Mouse (Mus musculus): Measurements from ENCODE around the gene Nfix.

Nfix gene

GRCm38 (mm10) chr8:84779519-84780224 is 20.5 kb downstream of the Nfix start:
- no peak for DNase-seq

DNA sequence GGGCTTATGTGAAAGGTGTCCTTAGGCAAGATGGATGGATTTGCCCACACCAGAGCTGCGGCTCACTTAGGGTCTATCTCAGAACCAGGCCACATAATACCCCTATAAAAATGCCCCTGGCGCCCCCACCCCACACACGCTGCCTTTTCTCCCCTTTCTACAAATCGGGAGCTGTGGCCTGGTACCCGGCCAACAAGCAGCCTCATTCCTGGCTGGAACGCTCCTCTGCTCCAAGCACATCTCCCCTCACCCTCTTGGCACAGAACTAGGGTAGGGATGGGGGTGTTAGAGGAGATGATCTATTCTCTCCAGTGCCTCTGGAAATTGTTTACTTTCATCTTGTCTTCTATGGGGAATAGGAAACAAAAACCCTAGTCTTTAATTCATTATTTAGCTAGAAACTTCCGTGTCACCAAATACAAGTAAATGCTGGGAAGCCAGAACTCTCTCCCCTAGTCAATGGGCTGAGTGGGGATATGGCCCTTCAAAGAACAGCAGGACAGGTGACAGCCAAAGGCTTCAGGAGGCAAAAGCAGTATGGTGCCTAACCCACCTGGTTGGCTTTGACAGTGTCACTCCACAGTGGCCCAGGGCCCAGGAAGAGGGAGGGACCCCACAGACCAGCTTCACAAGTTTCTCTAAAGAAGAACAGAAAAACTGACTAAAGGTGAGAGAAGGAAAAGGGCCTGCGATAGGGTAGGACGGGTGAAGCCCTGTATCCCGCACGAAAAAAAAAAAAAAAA is 21.3 kb downstream of the Nfix start:
- DNase-seq, result no peak

DNA sequence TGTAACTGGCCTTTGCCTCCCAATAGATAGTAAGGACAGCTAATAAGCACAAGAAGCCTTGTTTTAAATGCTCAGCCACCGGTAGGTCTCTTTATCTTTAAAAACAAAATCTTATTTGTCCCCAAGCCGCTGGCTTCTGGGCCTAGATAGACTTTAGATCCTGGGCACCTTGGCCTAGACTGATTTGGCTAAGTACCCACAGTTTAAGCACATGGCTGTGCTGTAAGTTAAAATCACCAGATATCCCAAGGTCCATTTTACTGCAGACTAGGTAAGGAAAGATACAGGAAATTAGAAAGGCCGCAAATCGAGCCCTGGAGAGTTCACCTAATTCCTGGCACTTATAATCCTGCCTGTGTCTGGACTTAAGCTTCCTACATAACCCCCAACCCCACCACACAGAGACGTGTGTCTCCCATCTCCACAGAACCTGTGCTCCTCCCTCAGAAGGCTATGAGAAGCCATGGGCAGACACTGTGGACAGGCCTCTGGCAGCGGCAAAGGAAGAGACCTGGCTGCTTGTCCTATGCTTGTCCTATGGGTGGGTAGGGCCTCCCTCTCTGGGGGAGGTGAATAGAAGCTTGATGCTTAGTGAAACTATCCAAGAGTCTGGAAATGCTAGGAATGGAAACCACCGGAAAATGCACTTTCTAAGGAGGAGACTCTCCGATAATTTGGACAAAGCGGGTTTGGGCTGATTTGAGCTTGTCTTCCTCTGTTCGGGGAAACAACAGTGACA is 22.1 kb downstream of the Nfix start:
- no peak for DNase-seq

DNA sequence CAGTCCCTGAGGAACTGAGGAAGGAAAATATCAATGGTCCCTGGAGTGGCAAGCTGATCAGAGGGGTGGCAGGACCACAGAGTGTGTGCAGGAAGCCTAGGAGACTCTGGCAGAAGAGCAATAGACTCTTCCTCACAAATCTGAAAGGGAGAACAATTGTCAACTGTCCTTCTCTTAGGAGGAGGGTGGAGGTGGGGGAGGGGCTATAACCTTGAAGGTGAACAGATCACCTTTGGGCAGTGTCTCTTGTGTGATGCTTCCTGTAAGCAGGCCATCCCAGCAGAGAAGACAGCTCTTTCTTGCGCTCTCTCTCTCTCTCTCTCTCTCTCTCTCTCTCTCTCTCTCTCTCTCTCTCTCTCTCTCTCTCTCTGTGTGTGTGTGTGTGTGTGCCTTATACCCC is 23.6 kb downstream of the Nfix start:
- no peak for DNase-seq

DNA sequence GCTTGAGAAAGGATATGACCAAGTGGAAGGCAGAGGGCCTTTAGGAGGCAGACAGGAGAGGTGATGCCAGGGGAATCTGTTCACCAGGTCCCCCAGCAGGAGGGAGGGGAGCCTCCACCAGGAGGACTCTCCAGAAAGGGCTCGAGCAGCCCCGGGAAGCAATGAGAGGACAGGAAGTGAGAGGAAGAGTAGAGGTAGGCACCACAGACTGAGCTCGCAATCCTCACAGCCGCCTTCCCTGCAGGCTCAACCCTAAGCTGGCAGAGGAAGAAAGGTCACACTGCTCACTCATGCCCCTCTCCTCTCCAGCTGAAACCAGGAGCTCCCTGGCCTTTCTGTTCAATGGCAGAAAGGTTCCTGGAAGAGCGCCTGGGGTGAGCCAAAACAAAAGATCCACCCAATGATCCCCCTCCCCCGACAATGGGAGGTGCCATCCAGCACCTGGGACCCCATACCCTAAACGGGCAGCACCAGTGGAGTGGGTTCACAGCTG is 24.5 kb downstream of the Nfix start:
- DNase-seq, result no peak

DNA sequence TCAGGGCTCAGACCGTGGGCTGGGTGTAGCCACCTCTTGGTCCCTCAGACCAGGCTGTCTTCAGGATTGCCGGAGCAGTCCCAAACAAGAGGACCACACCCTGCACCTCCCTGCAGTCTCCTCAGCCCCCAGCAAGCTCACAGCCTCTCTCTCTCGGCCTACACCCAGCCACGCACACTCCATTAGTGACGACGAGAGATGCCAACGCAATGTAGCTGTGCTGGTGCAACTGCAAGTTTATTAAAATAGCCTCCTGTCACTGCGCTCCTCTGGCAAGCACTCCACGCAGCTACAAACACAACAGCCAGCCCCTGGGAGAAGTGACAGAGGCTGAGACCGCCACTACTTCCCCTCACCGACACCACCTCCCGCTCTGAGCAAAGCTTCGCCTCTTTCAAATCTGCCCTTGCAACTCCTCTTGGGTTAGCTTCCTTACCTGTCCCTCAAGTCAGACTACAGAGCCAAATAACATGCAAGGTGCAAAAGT is 25.0 kb downstream of the Nfix start:
- DNase-seq, result no peak

DNA sequence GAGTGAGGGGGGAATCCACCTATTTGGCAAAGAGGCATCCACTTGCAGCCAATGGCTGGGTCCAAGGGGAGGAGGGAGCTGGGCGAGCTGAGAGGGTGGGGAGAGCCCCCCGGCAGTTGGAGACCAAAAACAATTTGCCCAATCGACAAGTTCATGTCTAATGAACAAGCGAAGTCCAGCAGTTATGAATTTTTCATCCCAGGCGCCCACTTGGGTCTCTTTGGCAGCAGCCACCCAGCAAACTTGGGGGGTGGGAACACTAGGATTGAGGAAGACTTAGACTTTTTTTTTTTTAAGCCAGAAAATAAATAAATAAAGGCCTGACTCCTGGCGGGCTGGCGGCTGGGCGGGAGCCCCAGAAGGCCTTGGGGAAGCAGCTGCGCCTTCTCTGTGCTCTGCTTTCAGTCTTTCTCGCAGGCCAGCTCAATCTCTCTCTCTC is 25.7 kb downstream of the Nfix start:
- DNase-seq, result no peak

DNA sequence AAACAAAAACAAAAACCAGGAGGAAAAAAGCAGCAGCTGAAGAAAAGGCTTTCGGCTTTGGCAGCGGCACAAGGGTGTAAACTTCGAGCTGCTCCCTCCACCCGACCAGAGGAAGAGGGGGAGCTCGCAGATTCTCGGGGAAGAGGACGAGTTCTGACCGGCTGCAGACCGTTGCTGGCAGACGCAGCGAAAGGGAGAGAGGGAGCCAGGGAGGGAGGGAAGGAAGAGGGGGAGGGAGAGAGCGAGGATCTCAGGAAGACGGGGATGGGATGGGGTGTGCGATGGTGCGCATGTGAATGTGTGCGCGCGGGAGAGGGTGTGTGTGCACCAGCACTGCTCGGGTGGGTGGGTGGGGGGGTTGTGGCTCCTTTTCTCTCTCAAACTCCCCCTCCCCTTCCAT is 26.3 kb downstream of the Nfix start:
- DNase-seq, result no peak

DNA sequence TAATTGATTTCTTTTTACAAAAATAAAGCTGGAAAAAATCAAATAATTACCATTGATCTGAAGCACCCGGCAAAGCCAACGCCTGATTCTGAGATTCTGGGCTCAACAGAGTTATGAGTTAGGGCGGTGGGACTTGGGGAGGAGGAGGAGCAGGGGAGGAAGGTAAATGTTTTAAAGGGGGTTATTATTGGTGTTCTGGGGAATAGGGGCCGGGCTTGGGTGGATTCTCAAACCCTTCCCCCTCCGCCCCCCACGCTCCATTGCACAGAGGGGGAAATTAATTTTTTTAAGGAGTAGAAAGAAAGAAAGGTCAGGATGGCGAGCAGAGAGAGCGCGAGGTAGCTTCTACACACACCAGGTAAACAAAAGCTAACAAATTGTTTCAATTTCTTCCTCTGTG is 26.8 kb downstream of the Nfix start:
- no peak for DNase-seq

DNA sequence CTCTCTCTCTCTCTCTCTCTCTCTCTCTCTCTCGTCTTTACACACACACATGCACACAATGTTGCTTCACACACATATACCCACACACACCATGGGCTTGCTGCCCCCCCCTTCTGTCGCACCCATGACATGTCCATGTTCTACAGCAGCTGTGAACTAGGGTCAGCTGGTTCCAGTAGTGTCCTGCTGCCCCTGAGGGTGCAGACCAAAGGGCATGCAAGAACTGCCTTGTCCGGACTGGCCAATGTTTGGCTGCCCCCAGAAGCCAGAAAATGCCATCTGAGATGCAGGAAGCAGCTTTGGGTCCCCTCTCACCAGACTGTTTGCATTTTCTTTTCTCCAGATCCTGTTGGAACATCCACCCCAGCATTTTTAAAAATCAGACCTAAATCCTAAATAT is 27.5 kb downstream of the Nfix start:
- DNase-seq, result no peak

- no peak for DNase-seq
Measured at GRCm38 (mm10) chr8:84771941-84772378, 28.2 kb downstream of the Nfix start.

DNA sequence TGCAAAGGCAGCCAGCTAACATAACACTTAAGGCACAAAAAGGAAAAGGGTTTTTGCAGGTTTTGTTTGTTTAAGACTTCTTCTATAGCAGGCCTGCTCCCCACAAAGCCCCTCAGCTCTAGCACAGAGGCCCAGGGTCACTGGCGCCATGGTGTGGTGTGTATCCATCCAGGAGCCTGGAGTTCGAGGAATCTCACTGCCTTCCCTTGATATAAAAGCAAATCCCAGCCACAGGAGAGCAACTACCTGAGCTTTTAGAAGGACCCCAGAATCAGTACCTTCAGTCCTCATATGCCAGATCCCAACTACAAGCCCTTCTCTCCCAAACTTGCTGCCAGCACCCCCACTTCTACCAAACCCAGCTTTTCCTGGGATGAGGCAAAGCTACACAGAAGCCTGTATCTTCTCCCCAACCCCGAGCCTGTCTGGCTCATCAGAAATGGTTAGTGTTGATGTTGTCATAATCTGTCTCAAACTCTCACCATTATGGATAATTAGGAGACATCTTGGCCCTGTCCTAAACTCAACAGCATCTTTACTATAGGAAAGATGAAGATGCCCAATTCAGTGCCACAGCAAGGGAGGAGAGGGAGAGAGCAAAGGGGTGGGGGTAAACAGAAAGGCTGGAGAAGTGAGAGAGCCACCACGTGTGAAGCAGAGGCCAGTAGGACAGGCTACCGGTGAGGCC is 29.0 kb downstream of the Nfix start:
- DNase-seq, result no peak

DNA sequence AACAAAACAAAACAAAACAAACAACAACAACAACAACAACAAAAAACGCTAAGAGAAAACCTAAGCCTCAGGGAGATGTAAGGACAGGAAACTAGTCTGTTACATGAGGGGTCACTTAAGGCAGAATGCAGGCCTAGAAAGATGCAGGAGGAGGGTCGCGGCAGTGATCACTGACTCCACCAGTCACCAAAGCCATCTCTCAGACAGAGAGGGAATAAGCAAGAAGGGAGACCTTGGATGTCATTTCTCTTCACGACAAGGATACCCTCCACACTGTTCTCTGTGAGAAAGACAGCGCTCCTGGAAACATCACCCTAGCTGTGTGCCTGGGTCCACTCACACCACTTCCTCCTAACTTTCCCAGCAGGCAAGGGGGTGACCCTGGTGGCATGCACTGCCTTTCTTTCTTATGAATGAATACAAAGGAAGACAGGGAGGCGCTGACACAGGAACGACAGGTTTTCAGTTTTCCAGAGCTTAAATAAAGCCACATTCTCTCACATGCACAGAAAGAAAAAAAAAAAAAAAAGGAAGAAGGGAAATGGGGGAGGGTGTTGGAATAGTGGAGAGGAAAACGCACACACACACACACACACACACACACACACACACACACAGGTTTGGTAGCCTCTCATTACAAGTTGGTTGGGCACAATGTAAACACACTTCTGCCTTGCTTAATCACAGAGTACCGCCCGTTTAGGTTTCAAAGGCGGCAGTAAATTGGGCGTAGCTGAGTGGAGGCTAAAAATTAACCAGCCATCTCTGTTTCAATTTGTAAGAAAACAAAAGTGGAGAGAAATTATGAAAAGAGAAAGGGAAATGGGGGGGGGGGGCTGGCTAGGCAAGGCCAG is 29.8 kb downstream of the Nfix start:
- no peak for DNase-seq

- no peak for DNase-seq
Measured at GRCm38 (mm10) chr8:84769324-84769723, 30.8 kb downstream of the Nfix start.

DNA sequence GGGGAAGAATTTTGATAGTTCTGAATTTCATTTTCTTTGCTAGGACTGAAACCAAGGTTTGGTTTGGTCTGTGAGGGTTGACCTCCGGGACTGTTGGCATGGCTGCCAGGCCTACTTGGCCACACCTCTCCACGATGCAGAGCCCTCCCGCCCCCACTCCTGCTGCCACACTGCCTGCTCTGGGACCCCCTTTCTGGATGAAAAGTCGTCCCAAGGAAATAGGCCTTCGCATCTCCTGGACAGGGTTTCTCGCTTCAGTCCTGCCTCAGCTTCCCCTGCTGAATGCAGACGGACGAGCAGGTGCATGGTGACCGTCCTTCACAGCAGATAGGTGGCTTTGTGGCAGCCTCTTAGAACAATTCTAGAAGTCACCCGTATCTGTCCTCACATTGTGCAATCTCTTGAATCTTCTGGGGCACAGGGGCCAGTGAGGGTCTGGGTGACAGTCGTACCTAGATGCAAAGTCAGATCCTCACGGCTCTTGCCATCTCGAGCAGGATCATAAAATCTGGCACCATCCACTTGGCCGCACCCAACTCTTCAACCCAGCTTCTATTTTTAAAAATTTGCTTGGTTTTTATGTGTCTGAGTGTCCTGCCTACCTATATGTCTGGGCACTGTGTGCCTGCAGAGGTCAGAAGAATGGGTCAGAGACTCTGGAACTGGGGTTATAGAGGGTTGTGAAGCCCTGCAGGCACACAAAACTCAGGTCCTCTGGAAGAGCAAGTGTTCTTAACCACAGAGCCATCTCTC is 31.6 kb downstream of the Nfix start:
- no peak for DNase-seq

DNA sequence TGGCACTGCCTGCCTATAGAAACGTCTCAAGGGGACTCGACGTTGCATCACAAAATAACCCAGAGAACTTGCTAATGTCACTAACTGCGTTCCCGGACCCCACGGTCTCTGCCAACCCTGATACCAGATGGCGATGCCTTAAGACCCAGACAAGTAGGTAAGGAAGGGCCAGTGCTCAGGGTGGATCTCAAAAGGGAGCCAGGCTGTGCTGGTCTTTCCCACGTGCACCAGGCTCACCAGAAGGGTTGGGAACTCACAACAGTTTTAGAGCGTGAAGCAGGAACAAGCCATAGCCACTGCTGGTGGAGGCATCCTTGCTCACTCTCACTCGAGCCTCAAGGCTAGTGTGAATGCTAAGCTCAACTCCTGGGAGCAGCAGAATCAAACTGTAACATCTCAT is 32.9 kb downstream of the Nfix start:
- DNase-seq, result no peak

GRCm38 (mm10) chr8:84766422-84766821 is 33.7 kb downstream of the Nfix start:
- no peak for DNase-seq

GRCm38 (mm10) chr8:84765629-84766028 is 34.5 kb downstream of the Nfix start:
- DNase-seq, result no peak

- no peak for DNase-seq
Measured at GRCm38 (mm10) chr8:84764870-84765495, 35.2 kb downstream of the Nfix start.

DNA sequence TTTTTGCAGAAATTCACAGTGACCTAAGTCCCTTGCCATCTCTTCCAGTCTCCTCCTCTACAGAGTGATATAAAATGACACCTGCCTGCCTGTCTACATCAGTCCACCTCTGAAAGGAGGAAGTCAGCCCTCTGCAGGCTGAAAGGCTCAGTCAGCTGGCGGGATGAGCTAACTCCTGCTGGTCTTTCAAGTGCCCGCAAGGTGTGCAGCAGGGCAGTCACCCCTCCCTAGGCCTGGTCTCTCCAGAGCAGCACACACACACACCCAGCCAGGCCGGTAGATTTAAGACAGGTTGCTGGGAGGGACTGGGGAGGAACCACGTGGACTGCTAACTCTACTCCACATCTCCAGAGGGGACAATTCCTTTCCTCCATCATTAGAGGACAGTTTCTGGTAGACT is 36.0 kb downstream of the Nfix start:
- DNase-seq, result no peak

DNA sequence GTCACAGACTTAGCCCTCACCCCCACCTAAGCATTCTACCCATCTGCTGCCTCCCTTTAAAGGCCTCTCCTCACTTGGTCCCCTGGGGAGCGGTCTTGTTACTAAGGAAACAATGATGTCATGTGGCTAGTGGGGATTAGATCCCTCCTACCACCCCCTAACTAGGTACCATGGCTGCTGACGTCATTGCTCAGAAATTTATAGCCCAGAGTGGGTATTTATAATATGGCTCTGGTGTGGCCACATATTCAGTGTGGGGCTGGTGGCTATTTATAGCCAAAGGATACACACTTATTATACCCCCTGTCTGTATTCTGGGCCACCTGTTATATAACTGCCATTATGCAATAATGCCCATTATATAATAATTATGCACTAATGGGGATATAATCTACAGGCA is 39.2 kb downstream of the Nfix start:
- DNase-seq, result no peak
